Mouse (Mus musculus) cortical plate, adult 2 months (tissue): ENCODE measurements around the gene Ube2o. TPM values are rescaled to one million over a fixed set of nuclear protein-coding genes. Genes with fewer than 3 reads are reported as not detected.

Experiments used
- H3K27ac ChIP-seq: fragments of 200-500 bp; 2 replicates; pipeline ENCODE4 v1.5.1; 2012; ENCODE audit warnings: low read length, control low read depth, inconsistent platforms; ENCODE audit not compliant: insufficient read depth
- H3K4me1 ChIP-seq: fragments of 200-500 bp; 2 replicates; pipeline ENCODE4 v1.6.1; 2011; ENCODE audit warnings: low read length; ENCODE audit not compliant: control insufficient read depth, insufficient read depth
- H3K4me3 ChIP-seq: fragments of 200-500 bp; 2 replicates; pipeline ENCODE4 v1.5.1; 2011; ENCODE audit warnings: mild to moderate bottlenecking, low read length, control low read depth; ENCODE audit not compliant: insufficient read depth
- CTCF ChIP-seq: fragments of 200-500 bp; IDR thresholded peaks from 2 replicates; pipeline ENCODE4 v1.5.1; 2011; ENCODE audit warnings: mild to moderate bottlenecking, control low read depth, low read length; ENCODE audit not compliant: insufficient read depth; ENCODE audit errors: extremely low read depth
- POLR2A ChIP-seq: fragments of 200-500 bp; IDR thresholded peaks from 2 replicates; pipeline ENCODE4 v1.6.1; 2011; ENCODE audit warnings: mild to moderate bottlenecking, low read length, control low read depth; ENCODE audit not compliant: insufficient read depth; ENCODE audit errors: extremely low read depth
- polyA plus RNA-seq: library from polyadenylated mRNA; depleted of rRNA; stranded (reverse); fragments of >200 nt; gene quantifications from 2 replicates; pipeline ENCODE4 v1.2.3, GENCODE M21; 2012

Gene Ube2o
- polyA plus RNA-seq, 1 experiment = 88.6 TPM

- TF ChIP-seq POLR2A = no peak
- H3K27ac ChIP-seq = no peak overlapping the region
- no peak overlapping the region for H3K4me3 ChIP-seq
- peaks cover 17% of the 10 kb centered on the region for H3K4me1 ChIP-seq
These were observed 33.8 kb downstream of the Ube2o start for GRCm38 (mm10) chr11:116547296-116548060.

- H3K4me3 ChIP-seq = no peak overlapping the region
- H3K27ac ChIP-seq = no peak overlapping the region
- peak; percentile 78 for TF ChIP-seq CTCF
- TF ChIP-seq POLR2A = no peak
- 0 out of 2 replicates have a peak, but pooled peaks cover 7% of the 10 kb centered on the region for H3K4me1 ChIP-seq
These were observed 38.1 kb downstream of the Ube2o start for GRCm38 (mm10) chr11:116543110-116543509.

GRCm38 (mm10) chr11:116541183-116541582, 40.1 kb downstream of the Ube2o start:
- Histone ChIP-seq H3K27ac (no peak overlapping the region), H3K4me3 (no peak overlapping the region), H3K4me1 (0 out of 2 replicates have a peak, but pooled peaks cover 2% of the 10 kb centered on the region)
- TF ChIP-seq POLR2A (no peak), CTCF (no peak)

- no peak overlapping the region for H3K4me3 ChIP-seq
- TF ChIP-seq POLR2A (no peak), CTCF (no peak)
- H3K4me1 ChIP-seq = 0 out of 2 replicates have a peak, but pooled peaks cover 2% of the 10 kb centered on the region
- H3K27ac ChIP-seq = no peak overlapping the region
These were observed 43.0 kb downstream of the Ube2o start for GRCm38 (mm10) chr11:116538142-116538735.

- no peak for TF ChIP-seq CTCF
- TF ChIP-seq POLR2A = no peak
- no peak overlapping the region for H3K4me3 ChIP-seq
- 0 out of 2 replicates have a peak, but pooled peaks cover 2% of the 10 kb centered on the region for H3K4me1 ChIP-seq
- no peak overlapping the region for H3K27ac ChIP-seq
These were observed 43.9 kb downstream of the Ube2o start for GRCm38 (mm10) chr11:116537388-116537787.

- Histone ChIP-seq H3K27ac (no peak overlapping the region), H3K4me3 (no peak overlapping the region), H3K4me1 (no peaks in the 10 kb centered on the region)
- no peak for TF ChIP-seq CTCF
- TF ChIP-seq POLR2A = no peak
These were observed 44.6 kb downstream of the Ube2o start for GRCm38 (mm10) chr11:116536685-116537084.

GRCm38 (mm10) chr11:116534154-116534865, 46.9 kb downstream of the Ube2o start:
- Histone ChIP-seq H3K4me3 (no peak overlapping the region), H3K27ac (no peak overlapping the region), H3K4me1 (no peaks in the 10 kb centered on the region)
- TF ChIP-seq CTCF (peak; percentile 80), POLR2A (no peak)

- Histone ChIP-seq H3K27ac (no peak overlapping the region), H3K4me1 (no peaks in the 10 kb centered on the region), H3K4me3 (peak overlapping the region; percentile 21; the same call in 1 of the 2 replicates)
- TF ChIP-seq CTCF (no peak), POLR2A (no peak)
These were observed 47.7 kb downstream of the Ube2o start for GRCm38 (mm10) chr11:116533341-116534153.

GRCm38 (mm10) chr11:116532810-116533338, 48.4 kb downstream of the Ube2o start:
- Histone ChIP-seq H3K4me3 (peak overlapping the region; percentile 21), H3K4me1 (no peaks in the 10 kb centered on the region), H3K27ac (no peak overlapping the region)
- no peak for TF ChIP-seq POLR2A
- TF ChIP-seq CTCF = no peak

GRCm38 (mm10) chr11:116532262-116532809, 48.9 kb downstream of the Ube2o start:
- Histone ChIP-seq H3K4me3 (peak overlapping the region; percentile 21), H3K27ac (no peak overlapping the region), H3K4me1 (no peaks in the 10 kb centered on the region)
- TF ChIP-seq CTCF = no peak
- TF ChIP-seq POLR2A = no peak
